Mouse (Mus musculus) C3H10T1/2 (cell line): ENCODE results near the gene Rtca. TPM values are rescaled to one million over a fixed set of nuclear protein-coding genes. Genes with fewer than 3 reads are reported as not detected.

Experiments
- polyA plus RNA-seq, 2 experiments: library from polyadenylated mRNA; unstranded; fragments of >200 nt; fragmentation: generic; extraction: Trizol; gene quantifications; one replicate each; pipeline ENCODE4 v1.2.1; 2012; ENCODE audit warnings: missing spikeins in 2 of 2

Gene Rtca
- 10 to 100 TPM; 22.4 to 40.6 TPM for polyA plus RNA-seq

GRCm38 (mm10) chr3:116507772-116508351 is at the start of gene Rtca:
TSS of gene Rtca (minus strand) at chr3:116508208.

DNA sequence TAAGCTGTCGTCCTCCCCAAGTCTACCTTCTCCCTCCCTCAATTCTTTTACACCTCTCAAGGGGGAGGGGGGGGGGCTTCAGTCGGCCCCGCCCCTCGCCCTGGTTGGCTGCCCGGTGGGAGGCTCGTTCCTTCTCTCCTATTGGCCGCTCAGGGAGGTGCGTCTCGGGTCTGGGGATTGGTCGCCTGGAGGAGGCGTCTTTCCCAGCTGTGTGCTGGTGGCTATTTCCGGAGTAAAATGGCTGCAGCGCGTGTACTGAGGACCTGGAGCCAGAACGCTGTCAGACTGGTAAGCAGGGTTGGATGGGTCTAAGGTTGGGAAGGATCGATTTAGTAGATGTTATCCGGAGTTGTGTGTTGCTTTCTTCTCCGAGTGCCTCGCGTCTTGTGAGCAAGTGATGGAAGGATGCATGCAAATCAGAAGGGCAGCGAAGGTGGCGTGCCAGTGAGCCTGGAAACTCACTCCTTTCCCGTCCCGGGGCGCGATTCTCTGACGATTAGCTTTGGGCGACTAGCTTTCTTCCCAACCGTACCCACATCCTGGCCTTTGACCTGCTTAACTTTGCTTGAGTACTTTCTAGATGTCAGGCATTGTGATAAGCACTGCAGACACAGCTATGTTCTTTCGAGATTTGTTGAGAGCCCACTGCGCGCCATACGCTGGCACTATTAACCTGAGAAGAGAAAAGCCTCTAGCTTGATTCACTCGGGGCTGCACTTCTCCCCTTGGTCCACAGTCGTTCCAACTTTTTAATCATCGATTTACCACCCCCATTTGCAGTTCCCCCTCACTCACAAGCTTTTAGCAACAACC is 5.1 kb upstream of the Rtca start, which contains the start of gene Dbt:
Gene Dbt (plus strand): TSS at position 167 of the 813 bp plus-strand sequence.

Other genes starting within 250 kb of the Rtca start
- under 1 TPM; 0.07 to 0.78 TPM for gene Cdc14a, start 84.2 kb downstream of the Rtca start, polyA plus RNA-seq
- gene Dbt, start 4.9 kb upstream of the Rtca start, polyA plus RNA-seq = 1 to 10 TPM in 1 of 2 experiments, under 1 TPM in 1; 0.33 to 2.9 TPM
- under 1 TPM in 1 of 2 experiments, not detected in 1; 0.05 TPM for gene Lrrc39, start 54.8 kb upstream of the Rtca start, polyA plus RNA-seq
- 1 to 10 TPM in 1 of 2 experiments, under 1 TPM in 1; 0.25 to 1.2 TPM for gene Sass6, start 86.8 kb upstream of the Rtca start, polyA plus RNA-seq
- 1 to 10 TPM in 1 of 2 experiments, under 1 TPM in 1; 0.22 to 2.0 TPM for gene Trmt13, start 106.4 kb upstream of the Rtca start, polyA plus RNA-seq
- gene Mfsd14a, start 154.5 kb upstream of the Rtca start, polyA plus RNA-seq = 1 to 10 TPM; 1.3 to 8.1 TPM
- gene Gm43191, start 173.1 kb upstream of the Rtca start, polyA plus RNA-seq = not detected
- 1 to 10 TPM in 1 of 2 experiments, under 1 TPM in 1; 0.27 to 2.0 TPM for gene Slc35a3, start 204.6 kb upstream of the Rtca start, polyA plus RNA-seq